Mouse (Mus musculus) lung, adult 2 months (tissue): ENCODE data around the gene Gm20388. TPM values are rescaled to one million over a fixed set of nuclear protein-coding genes. Genes with fewer than 3 reads are reported as not detected.

Experiments
- DNase-seq: peaks from one replicate; pipeline ENCODE4 v3.0.0; 2022
- H3K4me1 ChIP-seq: fragments of 200-500 bp; 2 replicates; pipeline ENCODE4 v1.6.1; 2011; ENCODE audit warnings: low read length; ENCODE audit not compliant: control insufficient read depth, insufficient read depth
- H3K4me3 ChIP-seq: fragments of 200-500 bp; replicated peaks from 2 replicates; pipeline ENCODE3; 2011; ENCODE audit warnings: low read depth, mild to moderate bottlenecking, control low read depth, low read length; ENCODE audit errors: extremely low read depth
- CTCF ChIP-seq: fragments of 200-500 bp; IDR thresholded peaks from 2 replicates; pipeline ENCODE4 v1.5.1; 2011; ENCODE audit warnings: mild to moderate bottlenecking, low read length, control low read depth; ENCODE audit not compliant: insufficient read depth
- POLR2A ChIP-seq: fragments of 200-500 bp; IDR thresholded peaks from 2 replicates; pipeline ENCODE4 v1.6.1; 2011; ENCODE audit warnings: low read depth, mild to moderate bottlenecking, control low read depth, low read length, borderline replicate concordance; ENCODE audit errors: extremely low read depth
- WGBS: fragments of 180-500 bp; shearing (Covaris S2); methylation state at CpG from one replicate; pipeline ENCODE4 v1.1.7; 2018; 5-methylcytosine and 5-hydroxymethylcytosine counted together
- polyA plus RNA-seq: library from polyadenylated mRNA; depleted of rRNA; stranded (reverse); fragments of >200 nt; gene quantifications from 2 replicates; pipeline ENCODE4 v1.2.3, GENCODE M21; 2012

The Gm20388 gene
- polyA plus RNA-seq, 1 experiment, result 67.8 TPM

DNA sequence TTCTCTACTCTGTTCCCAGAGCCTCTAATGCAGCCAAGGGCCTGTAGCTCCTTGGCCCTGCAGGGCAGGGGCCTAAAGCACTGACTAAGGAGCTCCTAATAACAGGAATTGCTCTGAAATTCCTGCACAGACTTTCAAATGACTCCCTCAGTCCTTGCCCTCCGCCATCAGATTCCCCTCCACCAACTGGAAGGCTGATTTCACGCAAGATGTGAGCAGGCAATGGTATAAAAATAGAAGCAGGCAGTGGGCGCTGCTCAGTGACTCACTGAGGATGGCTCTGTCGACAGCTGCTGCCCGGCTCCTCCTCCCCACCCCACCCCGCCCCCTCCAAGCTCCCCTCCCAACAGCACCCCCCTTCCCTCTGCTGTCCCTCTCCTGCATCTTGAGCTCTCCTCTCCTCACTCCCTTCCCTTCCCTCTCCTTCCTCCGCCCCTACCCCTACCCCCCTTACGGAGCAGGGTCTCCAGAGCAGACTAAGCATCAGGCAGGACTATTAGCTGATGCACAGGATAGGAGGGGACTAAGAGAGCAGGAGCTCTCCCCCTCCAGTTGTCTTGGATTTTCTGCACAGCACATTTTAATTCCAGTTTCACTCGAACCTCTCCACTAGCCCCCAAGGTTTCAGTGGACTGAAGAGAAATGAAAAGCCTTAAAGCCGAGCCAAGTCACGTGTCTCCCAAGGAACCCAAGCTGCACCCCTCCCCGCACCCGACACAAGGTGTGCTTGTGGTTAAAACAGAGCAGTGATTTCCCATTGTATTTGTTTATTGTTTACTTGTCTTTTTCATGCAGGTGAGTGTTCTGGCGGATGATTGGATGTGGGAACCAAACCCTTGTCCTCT is 3974.3 kb downstream of the Gm20388 start:
- no peak for DNase-seq
- WGBS, result 9% methylated on average over 14 of the region's 14 CpGs

DNA sequence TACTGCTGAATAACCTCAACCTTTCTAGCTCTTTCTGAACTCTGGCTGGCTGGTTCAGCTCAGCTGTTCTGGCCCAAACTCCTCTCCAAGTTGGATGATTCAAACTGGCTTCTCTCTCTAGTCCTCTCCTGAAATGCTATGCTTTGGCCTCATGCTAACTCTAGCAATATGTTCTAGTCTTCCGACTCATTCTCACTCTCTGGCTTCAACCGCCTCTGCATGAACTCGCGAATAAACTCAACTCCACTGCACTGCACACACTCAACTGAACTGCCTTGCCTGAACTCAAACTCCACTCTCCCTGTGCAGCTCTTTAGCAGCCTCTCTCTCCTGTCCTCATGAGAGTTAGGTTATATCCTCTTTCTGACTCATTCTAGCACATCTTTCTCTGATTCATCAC is 3976.5 kb downstream of the Gm20388 start:
- DNase-seq, result no peak
- Histone ChIP-seq H3K4me3 (no peak overlapping the region), H3K4me1 (no peaks in the 10 kb centered on the region)
- 95% methylated on average over 4 of the region's 4 CpGs for WGBS
- no peak for TF ChIP-seq CTCF

More for the DNA sequence above, 3974.3 kb downstream of the Gm20388 start:
- no peak for TF ChIP-seq POLR2A
- no peak for TF ChIP-seq CTCF
- Histone ChIP-seq H3K4me3 (no peak overlapping the region), H3K4me1 (no peaks in the 10 kb centered on the region)

DNA sequence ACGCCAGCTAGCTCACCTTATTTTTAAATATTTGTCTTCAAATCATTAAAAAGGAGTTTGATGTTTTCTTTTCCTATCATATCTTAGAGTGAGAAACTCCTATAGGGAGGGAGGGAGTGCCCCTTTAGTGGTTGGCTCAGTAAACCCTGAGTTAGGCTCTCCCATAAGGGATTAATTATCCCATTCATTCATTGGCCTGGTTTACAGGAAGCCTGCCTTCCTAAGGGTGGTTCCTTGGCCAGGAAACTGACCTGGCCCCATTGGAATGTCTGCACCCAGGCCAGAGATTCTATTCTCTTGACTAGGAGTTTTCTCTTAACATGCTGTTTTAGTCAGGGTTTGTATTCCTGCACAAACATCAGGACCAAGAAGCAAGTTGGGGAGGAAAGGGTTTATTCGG is 3977.3 kb downstream of the Gm20388 start:
- no peaks in the 10 kb centered on the region for H3K4me1 ChIP-seq
- TF ChIP-seq POLR2A, result no peak
- no peak for TF ChIP-seq CTCF
- DNase-seq, result no peak
- H3K4me3 ChIP-seq, result no peak overlapping the region
- WGBS, result 80% methylated on average over 2 of the region's 2 CpGs

DNA sequence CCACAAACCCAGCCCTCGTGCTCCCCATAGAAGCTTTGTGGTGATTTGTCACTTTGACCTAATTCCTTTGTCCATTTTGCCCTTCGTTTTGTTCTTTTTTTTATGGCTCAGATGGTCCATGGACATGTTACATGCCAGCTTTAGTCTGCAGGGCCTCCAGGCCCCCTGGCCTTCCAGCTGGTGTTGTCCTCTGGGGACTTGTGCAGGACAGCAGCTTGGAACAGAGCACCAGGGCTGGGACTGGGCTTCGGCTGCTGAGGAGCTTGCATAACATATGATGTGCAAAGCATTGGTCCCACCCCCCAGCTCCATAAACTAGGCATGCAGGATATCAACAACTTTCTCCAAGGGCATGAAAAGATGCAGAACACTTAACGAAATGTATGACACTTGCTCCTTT is 3979.2 kb downstream of the Gm20388 start:
- WGBS, result 57% methylated on average over 4 of the region's 4 CpGs

DNA sequence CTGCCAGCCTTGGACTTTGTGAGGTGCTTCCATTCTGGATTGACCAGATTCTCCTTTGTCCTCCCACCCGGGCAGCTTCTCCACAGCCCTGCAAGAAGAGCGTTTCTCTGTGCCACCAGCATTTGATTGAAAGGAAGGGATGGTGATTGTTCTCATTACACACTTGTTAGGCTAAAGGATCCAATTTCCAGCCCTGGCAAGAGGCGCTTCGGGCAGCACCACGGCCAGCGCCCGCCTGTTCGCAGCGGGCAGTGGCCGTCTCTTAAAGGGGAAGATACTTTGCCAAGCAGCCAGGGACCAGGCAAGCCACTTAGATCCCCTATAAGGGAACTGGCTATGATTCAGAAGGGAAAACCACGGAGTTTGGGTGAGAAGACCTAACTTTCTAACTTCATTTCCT is 3980.6 kb downstream of the Gm20388 start:
- under 1% methylated on average over 11 of the region's 11 CpGs for WGBS
- Histone ChIP-seq H3K4me1 (no peaks in the 10 kb centered on the region), H3K4me3 (no peak overlapping the region)
- DNase-seq, result no peak
- TF ChIP-seq CTCF (no peak), POLR2A (no peak)

More for the DNA sequence above, 3979.2 kb downstream of the Gm20388 start:
- Histone ChIP-seq H3K4me3 (no peak overlapping the region), H3K4me1 (no peaks in the 10 kb centered on the region)
- no peak for TF ChIP-seq POLR2A
- no peak for TF ChIP-seq CTCF
- DNase-seq, result no peak

GRCm38 (mm10) chr8:123891883-123892585 is 3981.4 kb downstream of the Gm20388 start:
- no peak for DNase-seq
- WGBS, result 4% methylated on average over 49 of the region's 49 CpGs
- no peak overlapping the region for H3K4me3 ChIP-seq
- no peak for TF ChIP-seq POLR2A
- TF ChIP-seq CTCF, result no peak
- no peaks in the 10 kb centered on the region for H3K4me1 ChIP-seq

DNA sequence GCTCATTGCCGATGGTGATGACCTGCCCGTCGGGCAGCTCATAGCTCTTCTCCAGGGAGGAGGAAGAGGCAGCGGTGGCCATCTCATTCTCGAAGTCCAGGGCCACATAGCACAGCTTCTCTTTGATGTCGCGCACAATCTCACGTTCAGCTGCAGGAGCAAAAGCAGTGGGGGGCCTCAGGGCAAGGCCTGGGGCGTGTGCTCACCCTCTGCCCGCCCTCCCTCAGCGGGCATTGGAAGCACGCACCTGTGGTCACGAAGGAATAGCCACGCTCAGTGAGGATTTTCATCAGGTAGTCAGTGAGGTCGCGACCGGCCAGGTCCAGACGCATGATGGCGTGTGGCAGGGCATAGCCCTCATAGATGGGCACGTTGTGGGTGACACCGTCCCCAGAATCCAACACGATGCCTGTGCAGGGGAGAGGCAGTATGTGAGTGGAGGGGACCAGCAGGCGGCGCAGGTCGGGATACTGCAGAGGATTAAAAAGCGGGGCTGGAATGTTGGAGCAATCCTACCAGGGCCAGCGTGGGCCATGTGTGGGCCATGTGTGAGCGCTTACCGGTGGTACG is 3982.0 kb downstream of the Gm20388 start:
- 16% methylated on average over 30 of the region's 30 CpGs for WGBS
- H3K4me1 ChIP-seq, result no peaks in the 10 kb centered on the region
- TF ChIP-seq CTCF, result no peak
- TF ChIP-seq POLR2A, result no peak
- DNase-seq, result no peak
- H3K4me3 ChIP-seq, result no peak overlapping the region

GRCm38 (mm10) chr8:123893413-123893812 is 3982.8 kb downstream of the Gm20388 start:
- no peak for TF ChIP-seq CTCF
- no peak for TF ChIP-seq POLR2A
- no peaks in the 10 kb centered on the region for H3K4me1 ChIP-seq
- WGBS, result 80% methylated on average over 11 of the region's 11 CpGs
- no peak overlapping the region for H3K4me3 ChIP-seq
- DNase-seq, result no peak

DNA sequence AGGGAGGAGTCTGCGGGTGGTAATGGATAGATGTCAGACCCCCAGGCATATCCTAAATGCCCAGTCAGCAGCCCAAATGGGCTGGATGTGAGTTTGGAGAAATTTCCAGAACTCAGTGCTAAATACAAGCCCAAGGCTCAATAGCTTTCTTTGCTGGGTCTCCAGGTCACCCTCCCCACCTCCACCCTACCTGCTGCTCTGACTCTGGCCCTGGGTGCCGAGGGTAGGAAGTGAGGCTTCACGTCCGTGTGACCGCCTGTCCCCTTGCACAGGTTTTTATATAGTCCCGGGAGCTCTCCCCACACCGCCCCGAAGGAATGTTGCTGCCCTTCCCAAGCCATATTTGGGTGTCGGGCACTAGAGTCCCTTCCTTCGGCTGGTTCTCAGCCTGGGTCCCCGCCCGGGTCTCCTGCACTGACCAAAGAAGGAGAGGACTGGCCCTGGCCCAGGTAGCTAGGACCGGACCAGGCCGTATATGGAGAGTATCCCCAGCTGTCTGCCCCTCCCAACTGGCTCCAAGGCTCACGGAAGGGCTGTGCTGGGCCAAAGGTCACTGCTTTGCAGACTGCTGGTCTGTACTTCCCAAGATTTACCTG is 3984.0 kb downstream of the Gm20388 start, which contains the start of gene Acta1:
Gene Acta1, minus strand, starts transcription at position 250 of the 596 bp plus-strand sequence.
- 17% methylated on average over 15 of the region's 15 CpGs for WGBS
- no peak for TF ChIP-seq POLR2A
- TF ChIP-seq CTCF, result no peak
- no peak for DNase-seq
- H3K4me1 ChIP-seq, result no peaks in the 10 kb centered on the region
- no peak within 1 kb of the TSS for H3K4me3 ChIP-seq

- Histone ChIP-seq H3K4me1 (no peaks in the 10 kb centered on the region), H3K4me3 (no peak overlapping the region)
- 58% methylated on average over 4 of the region's 4 CpGs for WGBS
- TF ChIP-seq CTCF, result no peak
- TF ChIP-seq POLR2A, result no peak
- DNase-seq, result no peak
Measured at GRCm38 (mm10) chr8:123895230-123895629, 3984.6 kb downstream of the Gm20388 start.
